Mouse (Mus musculus): Measurements from ENCODE around the gene Crtap. TPM values are rescaled to one million over a fixed set of nuclear protein-coding genes. Genes with fewer than 3 reads are reported as not detected.

Gene Crtap
- total and polyA plus RNA-seq, 3 experiments, result 17.8 to 27.7 (median 19.2) TPM

DNA sequence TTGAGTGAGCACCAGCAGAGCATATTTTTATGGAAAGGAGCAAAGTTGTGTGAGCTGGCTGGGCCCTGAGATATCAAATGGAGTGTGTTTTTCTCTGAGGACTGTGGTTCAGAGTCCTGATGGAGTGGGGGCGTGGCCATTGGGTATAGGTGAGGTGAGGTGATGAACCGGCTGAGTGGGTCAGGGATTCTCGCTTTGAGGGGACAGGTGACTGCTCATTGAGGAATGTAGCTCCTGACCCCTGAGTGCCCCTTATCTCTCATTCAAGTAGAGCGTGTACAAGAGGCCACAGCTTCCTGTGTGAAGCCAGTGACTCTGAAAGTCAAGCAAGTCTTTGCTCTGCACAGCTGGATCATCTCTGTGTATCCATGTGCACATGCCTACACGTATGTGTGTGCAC lies 35.7 kb upstream of the Crtap start:
- peaks cover 34 to 62% of the 10 kb centered on the region in 2 experiments for H3K36me3 ChIP-seq (replicated peaks in 1 of 2; ENCODE audit: control insufficient read depth in 1 of 2, insufficient read depth in 1 of 2, low read length in 1 of 2)
- H3K4me1 ChIP-seq (ENCODE audit: control insufficient read depth in 1 of 2, insufficient read depth in 2 of 2), result peaks cover 0 to 40% of the 10 kb centered on the region in 2 experiments; a peak in 2 of 4 replicates
- H3K9ac ChIP-seq (ENCODE audit: insufficient read depth, low read depth), result no peak overlapping the region
- peaks cover 8% of the 10 kb centered on the region for H3K9me3 ChIP-seq (replicated peaks; ENCODE audit: low read length)
- no peak overlapping the region for H3K4me2 ChIP-seq (ENCODE audit: insufficient read depth, low read depth, poor library complexity, severe bottlenecking)
- H3K27ac ChIP-seq (ENCODE audit: insufficient read depth, low read depth), result no peak overlapping the region
- no peak for TF ChIP-seq JUND (conservative IDR thresholded peaks at IDR 0.05; ENCODE audit: low read depth, low read length)
- TF ChIP-seq USF2 (conservative IDR thresholded peaks at IDR 0.05; ENCODE audit: low read depth, low read length), result no peak
- no peak for TF ChIP-seq MAFK (IDR thresholded peaks at IDR 0.05; ENCODE audit: insufficient replicate concordance, low read length)
- no peak for TF ChIP-seq ZKSCAN1 (IDR thresholded peaks at IDR 0.05; ENCODE audit: borderline replicate concordance, low read depth, low read length)
- no peak for TF ChIP-seq ETS1 (conservative IDR thresholded peaks at IDR 0.05; ENCODE audit: low read depth, low read length)
- TF ChIP-seq CHD1 (IDR thresholded peaks at IDR 0.05; ENCODE audit: low read depth, low read length), result no peak
- TF ChIP-seq ZC3H11A (IDR thresholded peaks at IDR 0.05; ENCODE audit: low read depth, low read length), result no peak
- TF ChIP-seq TBP (conservative IDR thresholded peaks at IDR 0.05; ENCODE audit: low read depth, low read length), result no peak
- TF ChIP-seq RAD21 (IDR thresholded peaks at IDR 0.05; ENCODE audit: low read depth, low read length), result no peak
- no peak for TF ChIP-seq EP300 (IDR thresholded peaks at IDR 0.05; ENCODE audit: low read length)
- no peaks in the 10 kb centered on the region for H3K27me3 ChIP-seq (replicated peaks)
- H3K79me2 ChIP-seq (replicated peaks; ENCODE audit: control insufficient read depth, extremely low read depth, insufficient read depth, poor library complexity, severe bottlenecking), result no peaks in the 10 kb centered on the region
- DNase-seq (ENCODE audit: extremely low read depth), result no peak
- dilution Hi-C loops (cut with MboI; ENCODE audit: extremely low pct_ligation_motif_present, extremely low pct_unique_long_range_greater_than_20kb, low sequenced_read_pairs), result no loop called here
- no peak overlapping the region for H3K4me3 ChIP-seq (replicated peaks in 1 of 3; ENCODE audit: low read depth in 2 of 3, low read length in 2 of 3, poor library complexity in 1 of 3)
- in situ Hi-C loops (cut with MboI; ENCODE audit: low pct_ligation_motif_present, low pct_unique_long_range_greater_than_20kb, low sequenced_read_pairs), result no loop called here

DNA sequence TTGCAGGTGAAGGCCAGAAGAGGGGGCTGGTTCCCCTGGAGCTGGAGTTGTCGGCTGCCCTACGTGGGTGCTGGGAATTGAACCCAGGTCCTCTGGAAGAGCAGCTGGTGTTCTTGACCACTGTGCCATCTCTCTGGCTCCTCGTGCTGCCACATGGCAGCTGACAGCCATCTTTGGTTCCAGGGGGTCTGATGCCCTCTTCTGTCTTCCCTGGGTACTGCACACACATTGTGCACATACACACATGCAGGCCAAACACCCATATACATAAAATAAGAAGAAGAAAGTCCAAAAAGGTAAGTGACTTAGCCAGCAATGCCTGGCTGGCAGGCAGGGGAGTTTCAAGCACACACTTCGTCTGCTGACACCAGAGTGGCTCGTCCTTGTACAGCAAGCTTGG lies 35.1 kb upstream of the Crtap start:
- Histone ChIP-seq H3K4me1 (ENCODE audit: control insufficient read depth in 1 of 2, insufficient read depth in 2 of 2) (peaks cover 0 to 40% of the 10 kb centered on the region in 2 experiments; a peak in 2 of 4 replicates), H3K9ac (ENCODE audit: insufficient read depth, low read depth) (no peak overlapping the region), H3K4me2 (ENCODE audit: insufficient read depth, low read depth, poor library complexity, severe bottlenecking) (no peak overlapping the region), H3K36me3 (replicated peaks in 1 of 2; ENCODE audit: control insufficient read depth in 1 of 2, insufficient read depth in 1 of 2, low read length in 1 of 2) (peaks cover 33 to 62% of the 10 kb centered on the region in 2 experiments), H3K9me3 (replicated peaks; ENCODE audit: low read length) (peaks cover 8% of the 10 kb centered on the region), H3K79me2 (replicated peaks; ENCODE audit: control insufficient read depth, extremely low read depth, insufficient read depth, poor library complexity, severe bottlenecking) (no peaks in the 10 kb centered on the region), H3K27ac (ENCODE audit: insufficient read depth, low read depth) (no peak overlapping the region), H3K27me3 (replicated peaks) (no peaks in the 10 kb centered on the region), H3K4me3 (replicated peaks in 1 of 3; ENCODE audit: low read depth in 2 of 3, low read length in 2 of 3, poor library complexity in 1 of 3) (no peak overlapping the region)
- in situ Hi-C loops (cut with MboI; ENCODE audit: low pct_ligation_motif_present, low pct_unique_long_range_greater_than_20kb, low sequenced_read_pairs) (no loop called here), dilution Hi-C loops (cut with MboI; ENCODE audit: extremely low pct_ligation_motif_present, extremely low pct_unique_long_range_greater_than_20kb, low sequenced_read_pairs) (no loop called here)
- no peak for TF ChIP-seq MXI1 (IDR thresholded peaks at IDR 0.05; ENCODE audit: low read depth, low read length)
- no peak for DNase-seq (ENCODE audit: extremely low read depth)

DNA sequence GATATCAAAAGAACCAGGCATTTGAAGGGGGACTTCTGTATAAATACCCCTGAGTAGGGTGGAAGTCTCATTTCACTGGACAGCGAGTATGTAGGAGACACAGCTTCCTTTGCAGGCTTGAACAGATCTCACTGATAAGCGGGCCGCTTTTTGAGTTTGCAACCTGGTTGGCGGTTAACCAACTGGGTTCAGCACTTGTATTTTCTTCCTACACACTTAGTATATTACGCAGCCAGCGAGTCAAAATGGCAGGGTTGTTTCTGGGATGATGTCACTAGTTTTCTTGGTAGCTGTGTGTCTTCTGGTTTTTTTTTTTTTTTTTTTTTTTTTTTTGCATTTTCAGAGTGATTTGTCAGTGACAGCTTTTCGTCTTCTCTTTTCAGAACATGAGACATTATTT lies 31.3 kb upstream of the Crtap start:
- no peak overlapping the region for H3K4me3 ChIP-seq (replicated peaks in 1 of 3; ENCODE audit: low read depth in 2 of 3, low read length in 2 of 3, poor library complexity in 1 of 3)
- peaks cover 38 to 65% of the 10 kb centered on the region in 2 experiments for H3K36me3 ChIP-seq (replicated peaks in 1 of 2; ENCODE audit: control insufficient read depth in 1 of 2, insufficient read depth in 1 of 2, low read length in 1 of 2)
- in situ Hi-C loops (cut with MboI; ENCODE audit: low pct_ligation_motif_present, low pct_unique_long_range_greater_than_20kb, low sequenced_read_pairs) (no loop called here), dilution Hi-C loops (cut with MboI; ENCODE audit: extremely low pct_ligation_motif_present, extremely low pct_unique_long_range_greater_than_20kb, low sequenced_read_pairs) (no loop called here)
- H3K9me3 ChIP-seq (replicated peaks; ENCODE audit: low read length), result peaks cover 8% of the 10 kb centered on the region
- H3K9ac ChIP-seq (ENCODE audit: insufficient read depth, low read depth), result no peak overlapping the region
- H3K79me2 ChIP-seq (replicated peaks; ENCODE audit: control insufficient read depth, extremely low read depth, insufficient read depth, poor library complexity, severe bottlenecking), result no peaks in the 10 kb centered on the region
- H3K4me2 ChIP-seq (ENCODE audit: insufficient read depth, low read depth, poor library complexity, severe bottlenecking), result no peak overlapping the region
- H3K27ac ChIP-seq (ENCODE audit: insufficient read depth, low read depth), result no peak overlapping the region
- H3K4me1 ChIP-seq (ENCODE audit: control insufficient read depth in 1 of 2, insufficient read depth in 2 of 2), result peaks cover 0 to 17% of the 10 kb centered on the region in 2 experiments; a peak in 2 of 4 replicates
- H3K27me3 ChIP-seq (replicated peaks), result no peaks in the 10 kb centered on the region
- DNase-seq (ENCODE audit: extremely low read depth), result no peak
- no peak for TF ChIP-seq ETS1 (conservative IDR thresholded peaks at IDR 0.05; ENCODE audit: low read depth, low read length)
- peak; percentile 42; the same call in 1 of the 2 replicates for TF ChIP-seq ZNF384 (IDR thresholded peaks at IDR 0.05; ENCODE audit: low read depth, low read length)
- TF ChIP-seq USF1 (IDR thresholded peaks at IDR 0.05; ENCODE audit: low read depth, low read length), result no peak
